Mouse (Mus musculus) spleen, adult 2 months (tissue): ENCODE measurements around the gene Srsf3.

Experiments used
- CTCF ChIP-seq: fragments of 200-500 bp; IDR thresholded peaks from 2 replicates; pipeline ENCODE4 v1.5.1; 2011; ENCODE audit warnings: mild to moderate bottlenecking, inconsistent platforms; ENCODE audit not compliant: insufficient read depth, insufficient read length, insufficient replicate concordance; ENCODE audit errors: extremely low read depth
- POLR2A ChIP-seq: fragments of 200-500 bp; IDR thresholded peaks from 2 replicates; pipeline ENCODE4 v1.6.1; 2011; ENCODE audit warnings: low read depth, low read length, inconsistent platforms

DNA sequence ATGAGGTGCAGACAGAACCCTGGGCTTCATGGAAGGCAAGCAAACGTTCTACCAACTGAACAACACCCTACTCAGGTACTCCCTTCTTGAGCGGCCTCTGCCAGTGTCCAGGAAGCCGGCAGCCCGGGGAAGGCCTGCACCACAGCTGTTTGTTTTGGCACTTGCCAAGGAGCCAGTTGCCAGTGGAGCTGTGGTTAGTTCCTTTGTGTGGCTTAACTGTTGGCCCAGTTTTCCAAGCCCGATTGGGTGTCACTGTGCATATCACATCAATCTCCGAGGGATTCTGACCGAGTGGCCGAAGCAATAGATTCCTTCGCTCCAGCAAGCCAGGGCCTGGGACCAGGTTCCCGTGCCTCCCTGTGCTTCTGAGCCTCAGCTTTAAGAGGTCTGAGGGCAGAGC is 25.5 kb downstream of the Srsf3 start:
- no peak for TF ChIP-seq CTCF
- no peak for TF ChIP-seq POLR2A
